Mouse (Mus musculus): ENCODE results near the gene Kitl.
A peak's percentile ranks its signal among the peaks of the same experiment; 100 is the strongest.

The Kitl gene

DNA sequence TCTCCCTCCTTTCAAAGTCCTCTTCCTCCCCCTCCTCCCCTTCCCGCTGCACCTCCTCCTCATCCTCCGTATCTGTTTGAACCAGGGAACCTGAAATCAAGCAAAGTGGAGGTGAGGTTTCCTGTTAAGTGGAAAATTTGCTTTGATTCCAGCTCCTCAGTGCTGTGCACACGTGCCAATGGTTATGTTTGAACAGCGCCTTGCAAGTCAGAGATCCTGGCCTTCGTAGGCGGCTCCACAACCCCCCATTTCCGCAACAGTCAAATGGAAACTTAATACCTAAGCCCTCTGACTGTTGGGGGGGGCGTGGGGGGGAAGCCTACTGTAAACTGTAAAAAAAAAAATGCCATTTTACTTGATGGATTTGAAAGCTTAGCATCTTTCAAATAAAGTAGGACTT is 10.2 kb downstream of the Kitl start:
- DNase-seq (ENCODE audit: extremely low spot score, low read depth, low spot score) = no peak

GRCm38 (mm10) chr10:100026778-100027177 is 11.3 kb downstream of the Kitl start:
- DNase-seq (ENCODE audit: extremely low spot score, low read depth, low spot score) = no peak

DNA sequence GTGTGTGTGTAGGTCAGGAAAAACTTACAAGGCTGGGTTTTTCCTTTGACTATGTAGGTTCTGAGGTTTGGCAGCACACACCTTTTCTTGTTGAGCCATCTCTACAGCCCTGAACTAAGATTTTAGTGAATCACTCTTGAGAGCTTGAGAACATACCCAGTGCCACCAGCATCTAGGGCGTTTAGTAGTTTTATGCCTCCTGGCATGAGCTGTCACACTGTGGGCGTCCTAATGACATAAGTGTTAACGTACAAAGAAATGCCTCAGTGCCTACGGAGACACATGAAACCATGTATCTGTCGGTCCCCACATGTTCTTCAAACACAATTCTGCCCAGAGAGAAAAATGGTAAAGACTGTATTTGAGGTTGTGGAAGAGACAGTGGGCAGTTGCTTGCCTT is 15.0 kb downstream of the Kitl start:
- no peak for DNase-seq (ENCODE audit: extremely low spot score, low read depth, low spot score)

DNA sequence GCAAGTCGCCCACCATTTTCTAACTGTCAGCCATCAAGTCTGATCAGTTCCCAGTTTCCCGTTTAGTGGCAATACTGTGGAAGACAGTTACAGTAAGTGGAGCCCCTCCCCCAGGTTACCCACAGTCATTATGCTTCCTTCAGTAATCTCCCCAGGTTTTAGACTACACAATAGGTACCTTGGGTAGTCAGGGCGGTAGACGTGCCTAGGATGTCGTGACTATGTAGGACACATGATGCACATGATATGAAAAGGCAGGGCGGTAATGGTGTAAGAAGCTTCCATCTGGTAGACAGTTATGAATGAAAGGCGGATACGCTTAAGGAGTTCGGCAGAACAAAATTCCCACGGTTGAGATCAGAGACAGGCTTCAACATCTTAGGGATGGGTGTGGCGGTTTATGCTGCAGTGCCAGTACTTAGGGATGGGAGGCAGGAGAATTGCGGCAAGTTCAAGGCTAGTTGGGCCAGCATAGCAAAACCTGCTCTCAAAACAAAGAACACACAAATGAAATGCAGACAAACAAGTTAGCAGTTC is 15.6 kb downstream of the Kitl start:
- DNase-seq (ENCODE audit: extremely low spot score, low read depth, low spot score) = no peak

DNA sequence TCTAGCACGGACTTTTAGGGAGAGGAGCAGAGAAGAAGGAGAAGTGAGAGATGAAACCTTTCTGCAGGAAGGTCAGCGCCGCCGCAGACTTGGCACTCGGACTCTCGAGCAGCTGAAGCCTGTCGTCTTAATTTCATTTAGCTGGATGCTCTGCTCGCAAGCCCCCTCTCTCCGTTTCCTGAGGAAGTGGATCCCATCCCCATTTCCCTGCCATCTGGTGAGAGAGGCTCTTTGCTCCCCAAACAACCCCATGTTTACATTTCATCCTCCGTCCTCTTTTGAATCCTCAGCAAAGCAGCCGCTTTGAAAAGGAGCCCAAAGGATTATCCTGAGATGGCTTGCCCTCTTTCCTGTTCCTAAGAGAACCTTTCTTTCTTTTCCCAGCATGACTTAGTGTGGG is 16.2 kb downstream of the Kitl start:
- no peak for DNase-seq (ENCODE audit: extremely low spot score, low read depth, low spot score)

GRCm38 (mm10) chr10:100032566-100032965 is 17.1 kb downstream of the Kitl start:
- no peak for DNase-seq (ENCODE audit: extremely low spot score, low read depth, low spot score)

DNA sequence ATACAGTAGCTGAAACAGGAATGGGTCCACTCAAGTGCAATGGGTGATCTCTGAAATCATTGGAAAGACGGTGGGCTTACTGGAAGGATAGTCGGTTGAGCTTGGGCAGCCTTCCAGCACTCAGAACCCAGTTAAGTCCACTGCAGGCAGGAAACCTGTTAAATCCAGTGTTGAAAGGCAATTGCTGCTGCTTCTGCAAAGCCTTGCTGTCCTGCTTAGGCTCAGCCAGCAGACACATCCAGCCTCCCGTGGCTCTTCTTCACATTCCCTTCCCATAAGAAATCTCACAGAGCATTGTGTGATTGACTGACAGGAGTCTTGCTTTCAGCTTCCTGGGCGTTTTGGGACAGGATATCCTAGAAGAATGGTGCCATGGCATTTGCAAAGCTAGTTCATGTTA is 20.6 kb downstream of the Kitl start:
- no peak for DNase-seq (ENCODE audit: extremely low spot score, low read depth, low spot score)

GRCm38 (mm10) chr10:100038342-100038898 is 23.0 kb downstream of the Kitl start:
- no peak for DNase-seq (ENCODE audit: extremely low spot score, low read depth, low spot score)

DNA sequence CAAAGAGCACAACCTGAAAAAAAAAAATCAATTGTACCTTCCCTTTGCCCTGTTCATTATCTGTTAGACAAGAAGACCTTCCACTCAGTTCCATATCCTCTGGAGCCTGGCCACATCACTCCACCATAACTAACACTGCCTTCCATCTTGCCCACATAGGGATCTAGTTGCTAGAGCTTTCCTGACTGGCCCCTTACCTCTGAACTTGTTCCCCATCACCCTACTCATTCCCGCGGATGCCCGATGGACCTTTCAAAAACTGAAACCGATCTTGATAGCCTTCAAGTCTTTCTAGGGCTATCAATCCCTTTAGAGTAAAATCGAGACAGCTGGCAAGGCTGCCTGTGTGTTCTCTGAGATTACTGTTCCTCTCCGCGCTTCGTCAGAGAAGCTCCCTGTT is 23.6 kb downstream of the Kitl start:
- DNase-seq (ENCODE audit: extremely low spot score, low read depth, low spot score) = no peak

DNA sequence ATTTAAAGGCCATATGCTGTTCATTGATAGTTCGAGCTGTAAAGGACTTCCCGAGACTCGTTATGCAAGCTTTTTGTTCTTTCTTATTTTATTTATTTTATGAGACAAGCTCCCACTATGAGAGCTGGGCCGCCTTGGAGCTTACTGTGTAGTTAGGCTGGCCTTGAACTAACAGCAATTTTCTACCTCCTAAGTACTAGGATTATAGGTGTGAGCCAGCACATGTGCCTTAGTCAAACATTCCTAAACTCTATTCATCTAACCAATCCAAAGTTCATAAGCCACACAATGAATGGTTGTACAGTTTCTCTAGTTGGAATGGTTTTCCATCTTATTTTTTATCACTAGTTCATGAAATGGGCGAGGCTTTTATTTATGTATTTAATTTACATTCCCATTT is 28.3 kb downstream of the Kitl start:
- DNase-seq (ENCODE audit: extremely low spot score, low read depth, low spot score) = no peak

GRCm38 (mm10) chr10:100044153-100044552 is 28.7 kb downstream of the Kitl start:
- DNase-seq (ENCODE audit: extremely low spot score, low read depth, low spot score) = no peak

GRCm38 (mm10) chr10:100051146-100051783 is 35.8 kb downstream of the Kitl start:
- no peak for DNase-seq (ENCODE audit: extremely low spot score, low read depth, low spot score)

GRCm38 (mm10) chr10:100052404-100052803 is 37.0 kb downstream of the Kitl start:
- no peak for DNase-seq (ENCODE audit: extremely low spot score, low read depth, low spot score)

DNA sequence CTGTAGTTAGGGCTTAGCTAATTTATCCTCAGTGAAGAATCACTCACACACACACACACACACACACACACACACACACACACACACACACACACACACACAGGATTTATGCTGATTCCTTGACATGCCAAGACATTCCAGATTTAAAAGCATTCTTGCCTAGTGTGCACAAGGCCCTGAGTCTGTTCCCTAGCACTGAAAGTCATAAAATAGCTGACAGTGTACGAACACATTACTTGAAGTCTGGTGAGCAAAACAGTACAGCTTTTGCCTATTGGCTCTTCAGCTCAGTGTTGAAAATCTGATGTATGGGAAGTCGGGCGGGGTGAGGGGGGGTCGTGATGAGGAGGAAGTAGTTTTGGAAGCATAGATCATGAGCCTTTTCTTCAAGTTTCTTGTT is 37.5 kb downstream of the Kitl start:
- no peak for DNase-seq (ENCODE audit: extremely low spot score, low read depth, low spot score)

GRCm38 (mm10) chr10:100054006-100054405 is 38.6 kb downstream of the Kitl start:
- no peak for DNase-seq (ENCODE audit: extremely low spot score, low read depth, low spot score)

- no peak for DNase-seq (ENCODE audit: extremely low spot score, low read depth, low spot score)
Measured at GRCm38 (mm10) chr10:100055082-100055481, 39.7 kb downstream of the Kitl start.

- DNase-seq (ENCODE audit: extremely low spot score, low read depth, low spot score) = no peak
Measured at GRCm38 (mm10) chr10:100057106-100057623, 41.7 kb downstream of the Kitl start.

- no peak for DNase-seq (ENCODE audit: extremely low spot score, low read depth, low spot score)
Measured at GRCm38 (mm10) chr10:100059356-100059755, 43.9 kb downstream of the Kitl start.

DNA sequence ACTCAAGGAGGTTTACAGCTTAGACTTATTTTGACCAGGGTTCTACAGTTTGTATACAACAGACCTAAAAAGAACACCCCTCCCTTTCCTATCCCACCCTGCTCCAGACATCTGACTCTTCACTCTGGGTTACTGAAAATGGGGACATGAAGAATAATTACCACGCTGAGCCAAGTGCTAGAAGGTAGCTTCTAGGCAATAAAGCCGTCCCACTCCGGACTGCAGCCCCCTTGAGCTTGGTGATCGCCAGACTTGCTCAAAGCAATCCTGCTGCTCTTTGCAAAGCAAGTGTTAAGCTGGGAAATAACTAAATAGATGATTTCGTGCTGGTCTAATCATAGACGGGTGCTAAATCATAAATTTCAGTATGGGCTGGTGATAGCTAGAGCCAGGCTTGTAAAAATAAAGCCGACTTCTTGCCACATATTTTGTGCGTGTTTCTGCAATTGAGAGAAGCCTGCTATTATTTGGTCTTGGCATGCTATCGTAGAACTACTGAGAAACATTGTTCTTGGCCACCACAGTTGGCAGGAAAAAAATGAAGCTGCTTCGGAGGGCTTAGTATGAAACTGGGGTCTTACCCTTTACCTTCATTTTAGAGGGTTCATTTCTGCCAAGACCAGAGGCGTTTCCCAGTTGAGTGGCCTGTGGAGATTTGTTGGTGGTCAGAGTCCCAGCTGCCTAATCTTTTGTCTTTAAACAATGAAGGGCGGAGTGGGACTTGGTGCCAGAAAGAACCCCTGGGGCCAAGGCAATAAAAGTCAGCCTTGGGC is 50.3 kb downstream of the Kitl start:
- peak; percentile 10 for DNase-seq (ENCODE audit: extremely low spot score, low read depth, low spot score)

DNA sequence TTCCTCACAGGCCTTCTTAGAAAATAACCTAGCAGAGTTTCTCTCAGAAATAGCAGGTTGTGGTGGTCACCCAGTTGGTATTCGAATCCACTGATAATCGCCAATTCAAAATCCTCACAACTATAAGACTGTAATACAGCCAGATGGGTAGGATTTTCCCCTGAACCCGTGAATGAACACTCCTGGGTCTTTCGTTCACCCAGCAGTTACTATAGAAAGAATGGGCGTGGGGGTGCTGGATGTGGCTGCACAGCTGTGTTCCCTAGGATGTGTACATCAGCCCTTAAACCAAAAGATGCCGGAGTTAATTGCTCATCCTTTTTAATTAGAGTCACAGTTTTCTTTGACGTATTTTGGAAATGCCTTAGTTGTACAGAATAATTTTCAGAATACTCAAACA is 50.9 kb downstream of the Kitl start:
- DNase-seq (ENCODE audit: extremely low spot score, low read depth, low spot score) = no peak

GRCm38 (mm10) chr10:100072641-100073040 is 57.2 kb downstream of the Kitl start:
- DNase-seq (ENCODE audit: extremely low spot score, low read depth, low spot score) = no peak

GRCm38 (mm10) chr10:100073092-100073491 is 57.7 kb downstream of the Kitl start:
- DNase-seq (ENCODE audit: extremely low spot score, low read depth, low spot score) = no peak
